Mouse (Mus musculus) midbrain, embryonic 10.5 days (tissue): ENCODE measurements around the gene AI593442. TPM values are rescaled to one million over a fixed set of nuclear protein-coding genes. Genes with fewer than 3 reads are reported as not detected.

Experiments used
- DNase-seq: peaks from one replicate; pipeline ENCODE4 v3.0.0-alpha.2; 2017; ENCODE audit warnings: low spot score
- H3K27ac ChIP-seq: fragments of 300-500 bp; sonication (generic); replicated peaks from 2 replicates; pipeline ENCODE4 v1.5.1; 2016; ENCODE audit warnings: mild to moderate bottlenecking
- H3K27me3 ChIP-seq: fragments of 300-500 bp; sonication (generic); 2 replicates; pipeline ENCODE4 v1.6.1; 2016; ENCODE audit warnings: low read depth, mild to moderate bottlenecking; ENCODE audit not compliant: poor library complexity, severe bottlenecking
- H3K36me3 ChIP-seq: fragments of 300-500 bp; sonication (generic); 2 replicates; pipeline ENCODE4 v1.6.1; 2016; ENCODE audit warnings: mild to moderate bottlenecking, moderate library complexity
- H3K4me1 ChIP-seq: fragments of 300-500 bp; sonication (generic); 2 replicates; pipeline ENCODE4 v1.6.1; 2016
- H3K4me3 ChIP-seq: fragments of 300-500 bp; sonication (generic); 2 replicates; pipeline ENCODE4 v1.5.1; 2016; ENCODE audit warnings: mild to moderate bottlenecking, moderate library complexity
- H3K9me3 ChIP-seq: fragments of 300-500 bp; sonication (generic); replicated peaks from 2 replicates; pipeline ENCODE4 v1.6.1; 2016; ENCODE audit warnings: mild to moderate bottlenecking
- WGBS: fragments of 180-500 bp; shearing (Covaris S2); methylation state at CpG from one replicate; pipeline ENCODE4 v1.1.7; 2016; 5-methylcytosine and 5-hydroxymethylcytosine counted together
- polyA plus RNA-seq: library from polyadenylated mRNA; unstranded; fragments of >200 nt; fragmentation: Nextera tagmentation; extraction: Ambion mirVana; gene quantifications from 2 replicates; pipeline ENCODE4 v1.2.1, GENCODE M21; 2016

The AI593442 gene
- polyA plus RNA-seq, 1 experiment from 2014 or later = 1.00 TPM

DNA sequence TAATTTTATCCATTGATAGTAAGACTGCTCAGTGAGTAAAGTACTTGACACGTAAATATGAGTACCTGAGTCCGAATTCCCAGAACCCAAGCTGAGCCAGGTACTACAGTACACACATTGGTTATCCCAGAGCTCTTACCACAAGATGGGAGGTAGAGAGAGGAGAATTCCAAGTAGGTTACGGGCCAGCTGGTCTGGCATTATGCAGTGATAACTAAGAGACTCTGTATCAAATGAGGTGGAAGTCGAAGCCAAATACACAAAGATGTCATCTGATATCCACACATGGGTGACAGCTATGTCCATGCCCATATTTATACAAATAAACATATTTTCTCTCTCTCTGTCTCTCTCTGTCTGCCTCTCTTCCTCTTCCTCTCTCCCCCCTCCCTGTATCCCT is 35.4 kb downstream of the AI593442 start:
- no peaks in the 10 kb centered on the region for H3K4me1 ChIP-seq
- H3K9me3 ChIP-seq = no peaks in the 10 kb centered on the region
- no peak overlapping the region for H3K4me3 ChIP-seq
- H3K36me3 ChIP-seq = no peaks in the 10 kb centered on the region
- DNase-seq = no peak
- 83% methylated on average over 4 of the region's 4 CpGs for WGBS
- H3K27ac ChIP-seq = no peak overlapping the region
- H3K27me3 ChIP-seq = no peaks in the 10 kb centered on the region

DNA sequence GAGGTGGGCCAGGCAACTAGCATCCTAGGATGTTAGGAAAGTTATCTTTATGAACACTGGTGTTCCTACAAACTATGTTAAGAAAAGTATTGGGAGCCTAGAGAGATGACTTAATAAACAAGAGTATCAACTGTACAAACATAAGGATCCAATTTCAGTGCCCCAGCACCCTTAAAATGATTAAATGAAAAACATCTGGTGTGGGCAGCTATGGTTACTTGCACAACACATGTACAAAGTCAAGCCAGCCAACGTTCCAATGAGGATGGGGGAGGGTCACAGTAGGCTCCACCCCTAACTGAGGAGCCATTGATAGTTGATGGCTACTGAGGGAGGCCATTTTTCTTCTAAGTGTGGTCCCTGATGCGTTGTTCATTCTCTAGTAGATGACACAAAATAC is 43.6 kb downstream of the AI593442 start:
- Histone ChIP-seq H3K36me3 (no peaks in the 10 kb centered on the region), H3K4me3 (no peak overlapping the region), H3K27ac (no peak overlapping the region), H3K9me3 (no peaks in the 10 kb centered on the region), H3K27me3 (no peaks in the 10 kb centered on the region), H3K4me1 (no peaks in the 10 kb centered on the region; the same call in 1 of the 2 replicates)
- WGBS = 71% methylated on average over 2 of the region's 2 CpGs
- DNase-seq = no peak

DNA sequence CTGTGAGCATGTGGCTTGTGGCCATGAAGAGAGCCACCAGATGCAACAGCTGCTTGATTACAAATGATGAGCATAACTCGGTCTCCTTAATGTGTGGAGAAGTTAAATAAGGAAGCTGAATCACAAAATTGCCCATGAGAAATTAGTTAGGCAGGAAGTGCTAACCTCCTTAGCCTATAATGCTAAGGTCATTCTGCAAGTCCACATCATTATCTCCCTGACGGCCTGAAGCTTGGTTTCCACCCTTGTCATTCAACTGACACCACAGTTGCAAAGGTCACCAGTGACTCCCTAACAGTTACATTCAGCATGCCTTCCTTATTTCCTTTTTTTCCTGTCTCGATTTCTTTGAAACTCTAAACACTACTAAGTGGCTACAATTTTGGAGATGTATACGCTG is 55.7 kb downstream of the AI593442 start:
- H3K36me3 ChIP-seq = no peaks in the 10 kb centered on the region
- no peaks in the 10 kb centered on the region for H3K4me1 ChIP-seq
- no peak overlapping the region for H3K27ac ChIP-seq
- DNase-seq = no peak
- H3K27me3 ChIP-seq = no peaks in the 10 kb centered on the region
- 84% methylated on average over 4 of the region's 4 CpGs for WGBS
- H3K9me3 ChIP-seq = no peaks in the 10 kb centered on the region
- H3K4me3 ChIP-seq = no peak overlapping the region
